14 mouse cellular contexts compared by ENCODE assay signal in the genomic region with DNA sequence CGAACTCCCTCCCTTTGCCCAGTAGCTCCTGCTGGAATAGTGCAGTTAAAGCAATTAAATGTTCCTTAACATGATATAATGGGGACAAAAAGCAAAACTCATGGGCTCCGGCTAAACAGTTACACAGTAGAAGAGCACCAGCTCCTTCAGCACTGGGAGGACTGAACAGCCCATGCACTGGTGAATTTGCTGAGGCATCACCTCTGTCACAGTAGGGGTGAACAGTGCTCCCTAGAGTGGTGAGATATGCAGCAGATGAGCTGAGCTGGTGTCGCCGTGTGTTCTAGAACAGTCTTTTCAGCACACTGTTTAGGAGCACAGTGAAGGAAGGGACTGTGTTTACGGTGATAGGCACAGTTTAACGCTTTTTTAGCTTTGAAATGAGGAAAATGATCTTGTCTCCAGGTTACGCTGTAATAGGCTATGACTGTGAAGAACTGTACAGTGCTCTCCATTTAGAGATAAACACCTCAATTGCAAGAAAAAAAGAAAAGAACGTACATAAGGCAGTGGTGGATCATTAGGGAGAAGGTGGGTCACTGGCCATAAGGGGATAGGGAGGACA.
DNase-seq lines count a peak whose midpoint lies in the region; ATAC-seq lines count a peak whose summit lies in the region.
"Had no signal": no experiment of that assay in that cellular context is flagged by ENCODE, and none has a peak within 500 bp of the region (broad histone marks: within the 10 kb centered on the region; RNA-seq: fewer than 3 reads in every experiment).

No protein-coding gene starts in this region.

- DNase-seq in liver, embryonic 11.5 days (ENCODE audit: low spot score), result no peak
- DNase-seq in liver, result no peak
- DNase-seq in naive thymus-derived CD4-positive, alpha-beta T cell, adult 2 months (ENCODE audit: low read depth), result peak; percentile 68
- peak; percentile 49 for DNase-seq in thymus, postnatal 4 days
- no peak for DNase-seq in retina, postnatal 1 day
- DNase-seq: cerebellum, adult 9-11 months; right cerebral cortex, postnatal 14 days had no signal

- no peak overlapping the region for H3K9ac ChIP-seq in liver, embryonic 11.5 days (ENCODE audit: low read depth, low read length)
- H3K9ac ChIP-seq in liver, embryonic 12.5 days, result no peak overlapping the region
- no peak overlapping the region for H3K9ac ChIP-seq in intestine, embryonic 16.5 days (ENCODE audit: low read depth, low read length)
- H3K9ac ChIP-seq: kidney, embryonic 15.5 days; midbrain, embryonic 13.5 days had no signal

- H3K9me3 ChIP-seq in liver, embryonic 11.5 days (ENCODE audit: control insufficient read depth, low read length), result no peaks in the 10 kb centered on the region
- H3K9me3 ChIP-seq in liver, embryonic 12.5 days (replicated peaks), result no peaks in the 10 kb centered on the region
- H3K9me3 ChIP-seq in intestine, embryonic 16.5 days (ENCODE audit: control insufficient read depth, low read length), result no peaks in the 10 kb centered on the region
- H3K9me3 ChIP-seq: kidney, embryonic 15.5 days had no signal

- H3K4me1 ChIP-seq in liver, embryonic 11.5 days (replicated peaks; ENCODE audit: control insufficient read depth, insufficient read depth, low read length), result peaks cover 14% of the 10 kb centered on the region
- peaks cover 49% of the 10 kb centered on the region for H3K4me1 ChIP-seq in liver, embryonic 12.5 days
- H3K4me1 ChIP-seq in intestine, embryonic 16.5 days (ENCODE audit: control insufficient read depth, insufficient read depth, low read length), result no peaks in the 10 kb centered on the region; the same call in 1 of the 2 replicates
- H3K4me1 ChIP-seq: midbrain, embryonic 13.5 days had no signal

- no peak overlapping the region for H3K27ac ChIP-seq in liver, embryonic 11.5 days (ENCODE audit: low read depth, low read length)
- no peak overlapping the region for H3K27ac ChIP-seq in liver, embryonic 12.5 days
- H3K27ac ChIP-seq in intestine, embryonic 16.5 days (ENCODE audit: low read length), result no peak overlapping the region
- H3K27ac ChIP-seq: heart, adult 2 months; hindbrain, postnatal 0 days; kidney, embryonic 15.5 days; midbrain, embryonic 13.5 days had no signal

- ATAC-seq in liver, embryonic 11.5 days (replicated peaks; ENCODE audit: low FRiP score), result peak; percentile 34; the same call in 1 of the 2 replicates
- peak; percentile 38; the same call in 1 of the 2 replicates for ATAC-seq in liver, embryonic 12.5 days
- ATAC-seq in intestine, embryonic 16.5 days, result no peak
- ATAC-seq: forebrain, embryonic 14.5 days; hindbrain, postnatal 0 days; midbrain, embryonic 13.5 days had no signal

- no peak overlapping the region for H3K4me2 ChIP-seq in liver, embryonic 11.5 days
- no peak overlapping the region for H3K4me2 ChIP-seq in liver, embryonic 12.5 days
- no peak overlapping the region for H3K4me2 ChIP-seq in intestine, embryonic 16.5 days (ENCODE audit: low read depth, low read length)
- H3K4me2 ChIP-seq: kidney, embryonic 15.5 days; midbrain, embryonic 13.5 days had no signal

- H3K4me3 ChIP-seq in liver, embryonic 11.5 days (ENCODE audit: low read depth, low read length), result no peak overlapping the region
- H3K4me3 ChIP-seq in liver, embryonic 12.5 days, result no peak overlapping the region
- H3K4me3 ChIP-seq in intestine, embryonic 16.5 days (ENCODE audit: low read length), result no peak overlapping the region
- H3K4me3 ChIP-seq: heart, adult 2 months; kidney, embryonic 15.5 days; midbrain, embryonic 13.5 days had no signal

- no peaks in the 10 kb centered on the region for H3K36me3 ChIP-seq in liver, embryonic 11.5 days (ENCODE audit: control insufficient read depth, insufficient read depth, low read length)
- H3K36me3 ChIP-seq in liver, embryonic 12.5 days, result no peaks in the 10 kb centered on the region
- no peaks in the 10 kb centered on the region for H3K36me3 ChIP-seq in intestine, embryonic 16.5 days (ENCODE audit: control insufficient read depth, insufficient read depth, low read length)
- H3K36me3 ChIP-seq: kidney, embryonic 15.5 days; midbrain, embryonic 13.5 days had no signal

- 88% methylated on average over 8 of the region's 8 CpGs for WGBS in liver, embryonic 11.5 days
- WGBS in liver, embryonic 12.5 days (ENCODE audit: insufficient replicate concordance), result 68% methylated on average over 8 of the region's 8 CpGs
- 89% methylated on average over 8 of the region's 8 CpGs for WGBS in intestine, embryonic 16.5 days

- no peaks in the 10 kb centered on the region for H3K27me3 ChIP-seq in liver, embryonic 11.5 days (replicated peaks; ENCODE audit: control insufficient read depth, insufficient read depth, low read length)
- H3K27me3 ChIP-seq in liver, embryonic 12.5 days (replicated peaks), result no peaks in the 10 kb centered on the region
- H3K27me3 ChIP-seq in intestine, embryonic 16.5 days (replicated peaks; ENCODE audit: control insufficient read depth, insufficient read depth, low read length), result no peaks in the 10 kb centered on the region
- H3K27me3 ChIP-seq: kidney, embryonic 15.5 days; midbrain, embryonic 13.5 days had no signal

Comparison
In these comparisons a context has a peak if more than half of its experiments do, and no peak if none do; other contexts are left out.
1. DNase-seq: peak in naive thymus-derived CD4-positive, alpha-beta T cell, adult 2 months (single experiment) and thymus, postnatal 4 days (single experiment); none in liver, embryonic 11.5 days (single experiment), liver (single experiment) and retina, postnatal 1 day (single experiment).